Mouse (Mus musculus): ENCODE results near the gene Gm20388. TPM values are rescaled to one million over a fixed set of nuclear protein-coding genes. Genes with fewer than 3 reads are reported as not detected.

The Gm20388 gene
- total RNA-seq, 2 experiments from 2014 or later = 8.8 TPM

DNA sequence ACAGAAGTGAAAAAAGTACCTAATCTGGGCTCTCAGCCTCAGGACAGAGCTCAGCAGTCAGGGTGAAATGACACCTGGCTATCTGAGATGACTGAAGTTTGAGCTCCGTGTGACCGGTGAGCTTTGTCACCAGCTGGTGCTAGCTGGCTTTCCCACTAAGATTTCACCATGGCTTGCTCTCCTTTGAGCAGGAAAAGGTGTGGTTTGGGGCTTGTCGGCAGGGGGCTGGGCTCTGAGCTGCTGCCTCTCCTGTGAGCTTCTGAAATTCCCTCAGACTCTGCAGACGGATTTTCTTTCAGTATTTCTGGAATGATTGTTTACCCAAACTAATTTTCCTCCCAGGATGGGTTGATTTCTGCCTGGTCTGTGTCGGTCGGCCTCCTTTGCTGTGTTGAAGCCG is 4395.9 kb downstream of the Gm20388 start:
- no peak for DNase-seq (ENCODE audit: extremely low spot score in 1 of 2, low spot score in 1 of 2)

DNA sequence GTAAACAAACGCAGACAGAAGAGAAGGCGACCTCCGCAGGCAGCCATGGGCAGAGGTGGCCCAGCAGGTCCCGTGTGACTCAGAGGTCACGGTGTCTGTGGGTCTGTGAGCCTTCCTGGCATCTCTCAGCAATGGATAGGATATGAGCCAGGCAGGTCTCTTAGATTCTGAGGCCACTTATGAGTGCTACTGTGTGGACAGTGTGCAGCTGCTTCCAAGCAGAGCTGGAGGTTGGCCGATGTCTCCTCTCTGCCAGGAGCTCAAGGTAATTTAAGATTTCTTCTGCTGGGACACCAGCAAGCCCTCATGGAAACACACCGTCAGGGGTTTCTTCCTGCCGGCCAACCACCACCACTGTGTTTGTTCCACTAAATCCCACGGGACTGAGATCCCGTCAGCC is 4397.1 kb downstream of the Gm20388 start:
- DNase-seq (ENCODE audit: extremely low spot score in 1 of 2, low spot score in 1 of 2) = no peak

- no peak for DNase-seq (ENCODE audit: extremely low spot score in 1 of 2, low spot score in 1 of 2)
These were observed 4399.9 kb downstream of the Gm20388 start for GRCm38 (mm10) chr8:124310509-124310908.

GRCm38 (mm10) chr8:124311111-124311510 is 4400.5 kb downstream of the Gm20388 start:
- DNase-seq (ENCODE audit: extremely low spot score in 1 of 2, low spot score in 1 of 2) = no peak

- no peak for DNase-seq (ENCODE audit: extremely low spot score in 1 of 2, low spot score in 1 of 2)
These were observed 4401.1 kb downstream of the Gm20388 start for GRCm38 (mm10) chr8:124311723-124312122.

GRCm38 (mm10) chr8:124312228-124312627 is 4401.6 kb downstream of the Gm20388 start:
- no peak for DNase-seq (ENCODE audit: extremely low spot score in 1 of 2, low spot score in 1 of 2)

GRCm38 (mm10) chr8:124314803-124315202 is 4404.2 kb downstream of the Gm20388 start:
- DNase-seq (ENCODE audit: extremely low spot score in 1 of 2, low spot score in 1 of 2) = peak in 1 of 2 experiments; percentile 33

DNA sequence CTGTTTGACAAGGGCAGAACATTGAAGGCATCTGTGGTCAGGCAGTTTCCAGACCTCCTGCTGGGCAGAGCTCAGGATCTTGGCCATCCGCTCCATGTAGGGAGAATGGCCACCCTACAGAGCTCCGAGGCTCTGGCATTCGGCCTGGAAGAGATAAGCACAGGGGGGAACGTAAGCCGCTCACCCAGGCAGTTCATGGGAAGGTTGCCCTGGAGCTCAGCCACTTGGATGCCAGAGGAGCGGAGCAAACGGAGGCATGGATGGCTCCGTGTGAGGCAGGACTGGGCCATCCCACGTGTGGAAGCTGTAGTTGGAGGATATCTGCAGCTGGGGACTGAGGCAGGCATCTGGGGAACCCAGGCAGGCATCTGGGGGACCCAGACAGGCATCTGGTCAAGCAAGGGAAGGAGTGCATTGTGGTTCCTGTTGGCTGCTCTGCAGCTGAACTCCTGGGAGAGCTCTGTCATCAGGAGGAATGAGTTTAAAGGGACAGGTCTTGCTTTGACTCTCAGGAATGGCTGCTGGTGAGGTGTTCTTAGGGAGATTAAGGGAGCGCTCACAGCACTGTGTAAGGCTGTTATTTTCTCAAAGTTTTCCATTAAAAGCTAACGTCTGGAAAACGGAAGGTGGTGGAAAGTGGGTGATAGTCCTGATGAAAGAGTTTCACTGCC is 4406.0 kb downstream of the Gm20388 start:
- peak in 1 of 2 experiments; percentile 28 for DNase-seq (ENCODE audit: extremely low spot score in 1 of 2, low spot score in 1 of 2)

DNA sequence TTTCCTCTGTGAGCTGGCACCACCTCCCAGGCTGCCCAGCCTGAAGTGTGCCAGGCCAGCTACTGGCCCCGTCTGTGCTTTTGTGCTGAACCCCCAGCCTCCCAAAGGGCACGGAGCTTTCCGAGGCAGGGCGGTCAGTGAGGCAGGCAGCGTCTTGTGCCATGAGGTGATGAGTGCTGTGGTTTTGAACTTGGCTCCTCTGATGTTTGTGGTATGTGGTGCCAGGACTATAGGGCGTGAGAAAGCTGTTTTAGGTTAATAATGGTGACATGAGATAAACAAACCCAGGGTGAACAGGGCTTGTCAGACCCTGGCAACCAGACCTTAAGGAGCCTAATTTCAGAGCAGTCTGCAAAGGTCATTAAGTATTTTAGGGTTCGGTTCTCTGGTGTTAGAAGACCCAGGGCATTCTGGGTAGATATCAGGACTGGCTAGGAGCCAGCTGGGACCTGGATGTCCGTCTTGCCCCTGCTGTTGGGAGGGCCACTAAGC is 4406.6 kb downstream of the Gm20388 start:
- DNase-seq (ENCODE audit: extremely low spot score in 1 of 2, low spot score in 1 of 2) = no peak

- DNase-seq (ENCODE audit: extremely low spot score in 1 of 2, low spot score in 1 of 2) = no peak
These were observed 4407.2 kb downstream of the Gm20388 start for GRCm38 (mm10) chr8:124317821-124318220.

DNA sequence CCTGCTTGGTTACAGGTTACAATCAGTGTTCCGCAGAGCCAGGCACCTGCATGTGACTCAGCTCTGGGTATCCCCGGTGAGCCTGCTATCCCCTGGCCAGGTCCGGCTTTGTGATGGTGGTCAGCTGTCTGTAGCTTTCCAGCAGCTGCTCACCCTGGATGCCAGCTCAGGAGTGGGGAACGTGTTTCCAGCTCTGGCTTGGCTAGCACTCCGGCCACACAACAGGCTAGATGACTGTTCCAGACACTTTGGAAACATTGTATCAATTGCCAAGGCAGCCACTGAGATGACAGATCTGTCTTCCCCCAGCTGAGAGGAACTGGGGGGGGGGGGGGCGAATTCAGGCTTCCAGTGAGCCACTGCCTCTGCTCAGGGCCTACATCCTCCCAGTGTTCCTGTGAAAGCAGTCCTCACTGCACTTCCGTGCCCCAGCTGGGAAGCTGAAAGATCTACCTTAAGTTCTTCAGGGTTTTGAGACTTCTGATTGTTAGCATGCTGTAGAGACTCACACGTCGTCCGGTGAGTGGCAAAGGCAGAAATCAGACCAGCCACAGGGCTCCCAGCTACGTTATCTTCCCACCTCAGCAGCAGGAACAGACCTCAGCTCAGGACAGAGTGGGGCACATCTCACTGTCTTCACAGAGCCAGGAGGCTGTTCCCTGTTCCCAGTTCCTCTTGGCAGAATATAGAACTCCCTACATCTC is 4408.1 kb downstream of the Gm20388 start:
- DNase-seq (ENCODE audit: extremely low spot score in 1 of 2, low spot score in 1 of 2) = no peak

GRCm38 (mm10) chr8:124319316-124319652 is 4408.6 kb downstream of the Gm20388 start:
- no peak for DNase-seq (ENCODE audit: extremely low spot score in 1 of 2, low spot score in 1 of 2)

- no peak for DNase-seq (ENCODE audit: extremely low spot score in 1 of 2, low spot score in 1 of 2)
These were observed 4410.7 kb downstream of the Gm20388 start for GRCm38 (mm10) chr8:124321227-124321840.

DNA sequence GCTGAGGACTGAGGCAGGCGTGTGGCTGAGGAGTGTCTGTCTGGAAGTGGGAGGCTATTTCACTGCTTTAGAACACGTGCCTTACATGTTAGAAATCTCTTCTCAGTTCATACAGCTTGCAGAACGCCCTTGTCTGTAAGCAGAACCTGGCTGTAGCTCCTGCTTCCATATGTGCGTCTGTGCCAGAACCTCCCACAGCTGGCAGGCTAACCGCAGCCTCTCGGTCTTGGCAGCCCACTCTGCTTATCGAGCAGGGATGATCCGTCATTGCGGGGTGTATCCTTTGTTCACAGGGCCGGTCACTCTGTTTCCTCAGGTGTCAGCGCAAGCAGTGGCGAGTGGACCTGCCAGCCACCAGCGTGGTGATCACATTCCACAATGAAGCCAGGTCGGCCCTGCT is 4412.7 kb downstream of the Gm20388 start:
- DNase-seq (ENCODE audit: extremely low spot score in 1 of 2, low spot score in 1 of 2) = no peak

- no peak for DNase-seq (ENCODE audit: extremely low spot score in 1 of 2, low spot score in 1 of 2)
These were observed 4417.6 kb downstream of the Gm20388 start for GRCm38 (mm10) chr8:124328259-124328658.

DNA sequence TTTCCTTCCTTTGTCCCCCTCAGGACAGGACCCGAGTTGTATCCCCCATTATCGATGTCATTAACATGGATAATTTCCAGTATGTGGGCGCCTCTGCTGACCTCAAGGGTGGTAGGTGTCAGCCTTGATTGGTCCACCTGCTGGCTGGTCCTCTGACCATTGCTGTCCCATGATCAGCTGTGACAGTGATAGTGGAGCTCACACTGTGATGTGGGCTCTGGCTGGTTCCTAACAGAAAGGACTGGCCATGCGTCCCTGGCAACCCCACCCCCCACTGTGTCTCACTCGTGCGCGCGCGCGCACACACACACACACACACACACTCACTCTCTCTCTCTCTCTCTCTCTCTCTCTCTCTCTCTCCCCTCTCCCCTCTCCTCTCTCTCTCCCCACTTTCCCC is 4419.0 kb downstream of the Gm20388 start:
- no peak for DNase-seq (ENCODE audit: extremely low spot score in 1 of 2, low spot score in 1 of 2)

GRCm38 (mm10) chr8:124330433-124330832 is 4419.8 kb downstream of the Gm20388 start:
- peak in 1 of 2 experiments; percentile 30 for DNase-seq (ENCODE audit: extremely low spot score in 1 of 2, low spot score in 1 of 2)

DNA sequence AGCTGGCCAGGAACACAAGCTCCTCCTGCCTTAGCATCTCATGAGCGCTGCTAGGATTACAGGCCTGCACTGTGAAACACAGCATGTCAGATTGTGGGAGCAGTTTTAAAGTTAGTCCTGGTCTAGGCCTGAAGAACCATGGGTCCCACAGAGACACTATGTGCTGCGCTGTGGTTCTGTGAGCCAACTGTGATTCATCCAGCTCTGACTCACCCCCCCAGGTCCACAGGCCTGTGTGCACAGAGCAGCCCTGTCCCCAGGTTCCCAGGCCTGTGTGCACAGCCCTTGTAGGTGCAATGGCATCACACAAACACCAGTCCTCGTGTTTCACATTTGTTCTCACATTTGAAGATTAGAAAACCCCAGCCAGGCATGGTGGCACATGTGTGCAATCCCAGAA is 4420.5 kb downstream of the Gm20388 start:
- no peak for DNase-seq (ENCODE audit: extremely low spot score in 1 of 2, low spot score in 1 of 2)

- DNase-seq (ENCODE audit: extremely low spot score in 1 of 2, low spot score in 1 of 2) = no peak
These were observed 4421.1 kb downstream of the Gm20388 start for GRCm38 (mm10) chr8:124331706-124332105.

DNA sequence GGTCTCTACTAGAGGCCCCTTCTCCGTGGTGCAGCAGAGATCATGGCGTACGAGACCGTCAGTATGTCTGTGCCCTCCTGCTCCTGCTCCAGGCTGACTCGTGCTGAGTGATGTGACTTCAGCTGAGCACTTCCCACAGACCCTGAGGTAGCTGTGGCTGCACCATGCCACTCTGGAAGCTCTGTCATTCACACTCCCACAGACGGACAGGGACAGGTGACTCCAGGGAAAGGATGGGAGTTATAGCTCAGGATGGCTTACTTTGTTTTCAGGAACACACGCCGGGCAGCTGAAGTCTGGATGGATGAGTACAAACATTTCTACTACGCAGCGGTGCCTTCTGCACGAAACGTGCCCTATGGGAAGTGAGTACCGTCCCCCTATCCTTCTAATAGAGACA is 4425.7 kb downstream of the Gm20388 start:
- DNase-seq (ENCODE audit: extremely low spot score in 1 of 2, low spot score in 1 of 2) = no peak

DNA sequence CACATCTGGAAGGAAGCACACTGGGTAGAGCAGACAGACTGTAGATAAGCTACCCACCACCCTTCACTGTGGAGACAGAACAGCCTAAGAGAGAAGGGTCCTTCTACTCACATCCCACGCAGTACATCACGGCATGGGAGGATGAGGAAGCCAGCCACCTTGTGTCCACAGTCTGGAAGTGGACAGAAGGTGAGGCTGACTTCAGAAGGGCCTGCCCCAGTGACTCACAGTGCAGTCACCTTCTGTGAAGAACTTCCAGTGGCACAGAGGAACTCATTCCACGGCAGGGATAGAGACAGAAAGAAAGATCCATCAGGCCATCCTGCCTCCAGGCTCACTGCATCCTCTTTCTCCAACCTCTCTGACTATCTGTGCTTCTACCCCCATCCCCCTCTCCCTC is 4429.1 kb downstream of the Gm20388 start:
- DNase-seq (ENCODE audit: extremely low spot score in 1 of 2, low spot score in 1 of 2) = no peak
